Mouse (Mus musculus) C2C12 (cell line): ENCODE measurements around the gene Sez6l.

ENCODE experiments used
- CTCF ChIP-seq: IDR thresholded peaks from one replicate; pipeline ENCODE4 v1.5.1; 2011; ENCODE audit not compliant: control insufficient read depth, insufficient read depth, insufficient read length
- MAX ChIP-seq: IDR thresholded peaks from one replicate; pipeline ENCODE4 v1.6.1; 2011; ENCODE audit warnings: mild to moderate bottlenecking, control low read depth
- MYOD1 ChIP-seq: IDR thresholded peaks from one replicate; pipeline ENCODE4 v1.6.1; 2011; ENCODE audit warnings: low read depth; ENCODE audit not compliant: control insufficient read depth, insufficient read length
- USF1 ChIP-seq: IDR thresholded peaks from one replicate; pipeline ENCODE4 v1.6.1; 2011; ENCODE audit warnings: low read depth, mild to moderate bottlenecking, control low read depth, moderate library complexity

- TF ChIP-seq CTCF (no peak), USF1 (no peak), MYOD1 (no peak), MAX (no peak)
Measured at GRCm38 (mm10) chr5:112416673-112417072, 160.3 kb downstream of the Sez6l start.
